Mouse (Mus musculus) heart, postnatal 4 days (tissue): ENCODE results near the gene Nox1. TPM values are rescaled to one million over a fixed set of nuclear protein-coding genes. Genes with fewer than 3 reads are reported as not detected.
A peak's percentile ranks its signal among the peaks of the same experiment; 100 is the strongest.
"Not testable (repeated sequence)": the region's sequence is repeated elsewhere in the genome, so short reads cannot be mapped to it uniquely, and the experiment has no call there.

ENCODE experiments used
- DNase-seq: peaks from one replicate; pipeline ENCODE4 v3.0.0; 2021
- total RNA-seq, 2 experiments: library from RNA; stranded (reverse); gene quantifications; 2 replicates each; pipeline ENCODE4 v1.2.3; 2021

Gene Nox1
- total RNA-seq = under 1 TPM in 1 of 2 experiments, not detected in 1; 0.88 TPM

GRCm38 (mm10) chrX:134221856-134222255 is at the start of gene Nox1:
Gene Nox1 (minus strand): TSS chrX:134221956.
- no peak for DNase-seq

- DNase-seq = no peak
Observed at GRCm38 (mm10) chrX:134262129-134262528, 40.4 kb upstream of the Nox1 start.

- DNase-seq = no peak
Observed at GRCm38 (mm10) chrX:134261191-134261590, 39.4 kb upstream of the Nox1 start.

GRCm38 (mm10) chrX:134248202-134248601 is 26.4 kb upstream of the Nox1 start:
- DNase-seq = peak; percentile 23

GRCm38 (mm10) chrX:134245946-134246345 is 24.2 kb upstream of the Nox1 start:
- DNase-seq = no peak

GRCm38 (mm10) chrX:134238266-134238665 is 16.5 kb upstream of the Nox1 start:
- DNase-seq = no peak

GRCm38 (mm10) chrX:134233048-134233447 is 11.3 kb upstream of the Nox1 start:
- no peak for DNase-seq

- DNase-seq = no peak
Observed at GRCm38 (mm10) chrX:134220618-134221017, 1.1 kb downstream of the Nox1 start.

GRCm38 (mm10) chrX:134218161-134218560 is 3.6 kb downstream of the Nox1 start:
- DNase-seq = no peak

- DNase-seq = no peak
Observed at GRCm38 (mm10) chrX:134211151-134211642, 10.6 kb downstream of the Nox1 start.

- DNase-seq = no peak
Observed at GRCm38 (mm10) chrX:134208491-134208890, 13.3 kb downstream of the Nox1 start.

- not testable (repeated sequence) for DNase-seq
Observed at GRCm38 (mm10) chrX:134187201-134187600, 34.6 kb downstream of the Nox1 start, which contains the start of gene Arl13a. Gene Arl13a (plus strand): TSS chrX:134187501.

GRCm38 (mm10) chrX:134174699-134175098 is 47.1 kb downstream of the Nox1 start:
- no peak for DNase-seq

- DNase-seq = no peak
Observed at GRCm38 (mm10) chrX:134170584-134170983, 51.2 kb downstream of the Nox1 start.

GRCm38 (mm10) chrX:134163484-134163883 is 58.3 kb downstream of the Nox1 start:
- no peak for DNase-seq

- DNase-seq = no peak
Observed at GRCm38 (mm10) chrX:134162826-134163225, 58.9 kb downstream of the Nox1 start.

GRCm38 (mm10) chrX:134162043-134162720 is 59.6 kb downstream of the Nox1 start, which contains the start of gene Xkrx:
Gene Xkrx (minus strand): TSS chrX:134162076.
- no peak for DNase-seq

GRCm38 (mm10) chrX:134160442-134160841 is 61.3 kb downstream of the Nox1 start:
- DNase-seq = no peak

- no peak for DNase-seq
Observed at GRCm38 (mm10) chrX:134158151-134158550, 63.6 kb downstream of the Nox1 start.

- no peak for DNase-seq
Observed at GRCm38 (mm10) chrX:134141986-134142385, 79.8 kb downstream of the Nox1 start.

- DNase-seq = no peak
Observed at GRCm38 (mm10) chrX:134141551-134141950, 80.2 kb downstream of the Nox1 start.

- no peak for DNase-seq
Observed at GRCm38 (mm10) chrX:134140024-134140423, 81.7 kb downstream of the Nox1 start.

GRCm38 (mm10) chrX:134133821-134134220 is 87.9 kb downstream of the Nox1 start:
- DNase-seq = no peak

GRCm38 (mm10) chrX:134132295-134132694 is 89.5 kb downstream of the Nox1 start:
- DNase-seq = peak; percentile 25
